Mouse (Mus musculus): Measurements from ENCODE around the gene Olfr618.
"Not testable (repeated sequence)": the region's sequence is repeated elsewhere in the genome, so short reads cannot be mapped to it uniquely, and the experiment has no call there.

The Olfr618 gene

DNA sequence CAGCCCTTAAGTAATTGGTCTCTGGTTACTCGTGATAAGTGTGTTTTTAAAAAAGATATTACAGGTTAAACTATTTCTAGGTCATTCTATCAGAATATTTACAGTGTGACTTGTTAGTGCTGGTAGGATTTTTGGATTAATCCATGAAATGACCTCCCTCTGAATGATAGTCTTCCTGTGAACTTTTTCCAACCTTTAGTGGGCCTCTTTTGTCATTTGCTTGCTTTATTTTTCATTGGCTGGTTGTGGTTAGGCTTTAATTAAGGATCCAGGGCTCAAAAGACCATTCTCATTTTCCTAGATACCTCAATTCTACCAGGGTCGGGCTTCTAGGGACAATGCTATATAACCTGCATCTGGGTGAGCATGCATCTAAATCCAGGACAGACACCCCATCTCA lies at the start of gene Olfr618:
Gene Olfr618, plus strand, starts transcription at position 301 of the 400 bp plus-strand sequence.
- DNase-seq = no peak

DNA sequence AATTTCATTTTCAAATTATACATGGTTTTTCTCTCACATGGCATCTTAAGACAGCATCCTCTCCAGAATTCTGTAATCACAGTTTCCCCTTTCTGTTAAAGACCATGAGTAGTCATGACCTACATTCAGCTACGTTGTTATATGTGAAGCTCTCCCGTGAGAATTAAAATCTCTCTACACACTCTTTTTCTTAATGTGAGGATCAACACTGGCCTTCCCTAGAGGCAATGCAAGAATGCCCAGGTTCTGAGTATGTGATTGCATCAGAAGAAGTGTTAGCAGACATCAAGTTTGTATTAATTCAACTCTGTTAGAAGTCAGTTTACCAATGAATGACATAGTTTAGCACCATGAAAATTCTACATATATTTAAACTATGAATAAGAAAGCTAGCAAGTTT lies 47.3 kb upstream of the Olfr618 start, which contains the start of gene Olfr612:
Gene Olfr612, minus strand, starts transcription at position 101 of the 400 bp plus-strand sequence.
- not testable (repeated sequence) for DNase-seq

GRCm38 (mm10) chr7:103547774-103548173 lies 42.1 kb upstream of the Olfr618 start, which contains the start of gene Olfr613:
Olfr613 (plus strand) TSS chr7:103548074.
- no peak for DNase-seq

GRCm38 (mm10) chr7:103555779-103556178 lies 34.1 kb upstream of the Olfr618 start, which contains the start of gene Olfr615:
Olfr615 (plus strand) TSS chr7:103556079.
- DNase-seq = no peak

DNA sequence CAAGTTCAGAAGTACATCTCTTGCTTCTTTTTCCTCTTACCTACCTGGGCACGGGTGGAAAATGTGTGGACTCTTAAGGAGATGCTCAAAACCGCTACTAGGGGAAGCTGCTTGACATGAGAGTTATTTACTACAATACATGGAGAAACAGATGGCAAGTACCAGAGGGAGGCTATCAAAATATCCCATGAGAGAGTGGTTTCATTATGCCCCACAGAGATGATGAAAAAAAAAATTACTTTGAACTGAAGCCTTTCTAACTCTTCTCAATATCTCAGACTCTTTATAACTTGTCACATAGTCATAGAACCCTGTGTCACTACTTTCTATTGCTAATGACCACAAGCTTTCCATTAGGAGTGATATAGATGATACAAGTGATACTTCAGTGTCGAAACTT lies 20.9 kb upstream of the Olfr618 start, which contains the start of gene Olfr616:
Gene Olfr616, minus strand, starts transcription at position 101 of the 400 bp plus-strand sequence.
- no peak for DNase-seq

DNA sequence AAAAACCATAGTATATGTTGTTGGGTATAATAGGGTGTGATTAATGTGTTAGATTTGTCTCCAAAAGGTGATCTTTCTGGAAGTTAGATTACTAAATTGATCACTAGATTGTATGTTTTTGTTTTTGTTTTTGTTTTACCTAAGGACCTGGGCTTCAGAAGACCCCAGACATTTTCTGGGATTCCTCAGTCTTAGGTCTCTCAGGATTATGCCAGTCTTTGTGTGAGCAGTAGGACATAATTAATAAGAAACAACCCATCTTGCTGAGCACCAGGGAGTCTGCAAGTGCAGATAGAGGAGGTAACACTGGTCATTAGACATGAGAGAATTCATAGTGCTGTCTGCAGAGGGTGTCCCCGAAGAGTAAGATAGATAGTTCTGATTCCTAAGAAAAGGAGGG lies 17.1 kb upstream of the Olfr618 start, which contains the start of gene Olfr617:
Gene Olfr617, plus strand, starts transcription at position 301 of the 400 bp plus-strand sequence.
- no peak for DNase-seq

- no peak for DNase-seq
Measured at GRCm38 (mm10) chr7:103600275-103600674, 10.4 kb downstream of the Olfr618 start, which contains the start of gene Olfr619. Olfr619 (plus strand) TSS chr7:103600575.

- no peak for DNase-seq
Measured at GRCm38 (mm10) chr7:103607425-103607824, 17.5 kb downstream of the Olfr618 start.

DNA sequence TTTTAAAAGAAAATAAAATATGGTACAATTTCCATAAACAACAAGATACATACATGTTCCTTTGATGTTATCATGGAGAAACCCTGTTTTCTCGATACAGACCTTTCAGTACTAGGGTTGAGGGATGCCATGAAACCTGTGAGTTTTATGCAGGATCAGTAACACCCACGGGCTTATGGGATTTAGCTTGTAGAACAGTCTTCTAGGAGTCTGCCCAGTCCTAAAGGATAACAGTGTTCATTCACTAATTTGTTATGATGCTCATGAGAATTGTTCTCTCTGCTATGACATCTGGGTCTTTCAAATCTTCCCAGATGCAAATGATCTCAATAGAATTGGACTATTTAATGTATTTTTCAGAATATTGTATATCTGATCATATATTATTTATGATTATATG lies 22.5 kb downstream of the Olfr618 start, which contains the start of gene Olfr620:
Gene Olfr620, minus strand, starts transcription at position 101 of the 400 bp plus-strand sequence.
- DNase-seq = no peak

DNA sequence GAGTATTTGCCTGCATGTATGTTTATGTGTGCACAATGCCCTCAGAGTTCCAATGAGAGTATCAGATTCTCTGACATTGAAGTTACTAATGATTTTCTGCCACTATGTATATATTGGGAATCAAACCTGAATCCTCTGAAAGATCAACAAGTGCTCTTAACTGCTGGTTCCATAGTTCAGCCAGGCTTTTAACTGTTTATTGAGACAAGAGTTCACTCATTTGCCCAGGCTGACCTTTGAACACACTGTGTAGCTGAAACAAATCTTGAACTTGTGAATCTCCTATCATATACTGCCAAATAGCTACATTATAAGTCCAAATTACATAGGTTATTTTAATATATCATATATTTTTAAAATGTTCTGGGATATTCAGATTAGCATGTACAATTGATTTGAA lies 46.9 kb downstream of the Olfr618 start:
- DNase-seq = no peak

GRCm38 (mm10) chr7:103642602-103643001 lies 52.7 kb downstream of the Olfr618 start, which contains the start of gene Olfr622:
Olfr622 (minus strand) TSS chr7:103642702.
- no peak for DNase-seq

DNA sequence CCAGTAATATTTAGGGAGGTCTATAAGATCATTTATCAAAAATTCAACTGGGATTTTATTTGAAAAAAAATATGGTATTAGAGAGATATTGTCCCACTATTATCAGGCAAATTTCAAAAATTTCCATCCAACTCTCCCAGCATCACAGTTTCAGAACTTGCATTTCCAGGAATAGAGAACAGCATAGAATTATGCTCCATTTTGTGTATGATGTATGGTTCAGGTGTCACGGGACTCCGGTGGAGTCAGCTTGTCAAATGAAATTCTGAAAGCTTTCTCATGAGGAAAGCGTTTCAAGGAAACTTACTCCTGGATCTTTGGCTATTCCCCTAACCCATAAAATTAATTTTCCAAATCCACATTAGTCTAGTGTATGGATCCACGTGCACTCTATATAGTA lies 54.2 kb downstream of the Olfr618 start:
- DNase-seq = no peak
